Mouse (Mus musculus) MEL (cell line): ENCODE data around the gene Psma4. TPM values are rescaled to one million over a fixed set of nuclear protein-coding genes. Genes with fewer than 3 reads are reported as not detected.

ENCODE experiments used
- DNase-seq: peaks from one replicate; pipeline ENCODE4 v3.0.0; 2011; ENCODE audit warnings: low read depth, low spot score
- H3K27ac ChIP-seq: 2 replicates; pipeline ENCODE4 v1.5.1; 2012; ENCODE audit warnings: low read depth, mild to moderate bottlenecking, control low read depth, low read length, moderate library complexity; ENCODE audit not compliant: control insufficient read depth
- H3K27me3 ChIP-seq, 2 experiments: fragments of 150-350 bp in 1 of 2; sonication (generic) in 1 of 2; 2 replicates each; pipeline ENCODE4 v1.6.1; 2012; ENCODE audit warnings: low read length in 2 of 2, mild to moderate bottlenecking in 2 of 2, improper control_type of control experiment in 1 of 2, moderate library complexity in 1 of 2; ENCODE audit not compliant: insufficient read depth in 2 of 2, control insufficient read depth in 1 of 2
- H3K36me3 ChIP-seq, 2 experiments: 2 replicates each; pipeline ENCODE4 v1.6.1; 2012 to 2014; ENCODE audit warnings: low read length in 2 of 2, improper control_type of control experiment in 1 of 2, inconsistent platforms in 1 of 2, mild to moderate bottlenecking in 1 of 2; ENCODE audit not compliant: insufficient read depth in 2 of 2, control insufficient read depth in 1 of 2
- H3K4me1 ChIP-seq, 2 experiments: fragments of 150-350 bp in 1 of 2; sonication (generic) in 1 of 2; 2 replicates each; pipeline ENCODE4 v1.6.1; 2012; ENCODE audit warnings: low read length in 2 of 2, improper control_type of control experiment in 1 of 2, mild to moderate bottlenecking in 1 of 2; ENCODE audit not compliant: insufficient read depth in 2 of 2, control insufficient read depth in 1 of 2
- H3K4me3 ChIP-seq, 2 experiments: fragments of 150-350 bp in 1 of 2; sonication (generic) in 1 of 2; 2 replicates each; pipeline ENCODE4 v1.5.1; 2012; ENCODE audit warnings: low read depth in 2 of 2, low read length in 2 of 2, mild to moderate bottlenecking in 2 of 2, moderate library complexity in 2 of 2, control low read depth in 1 of 2, improper control_type of control experiment in 1 of 2; ENCODE audit not compliant: control insufficient read depth in 1 of 2, insufficient read depth in 1 of 2
- H3K79me2 ChIP-seq: 2 replicates; pipeline ENCODE4 v1.6.1; 2012; ENCODE audit warnings: mild to moderate bottlenecking, low read length, moderate library complexity; ENCODE audit not compliant: control insufficient read depth, poor library complexity, insufficient read depth
- H3K9ac ChIP-seq: 2 replicates; pipeline ENCODE4 v1.6.1; 2012; ENCODE audit warnings: low read depth, mild to moderate bottlenecking, control low read depth, low read length, moderate library complexity; ENCODE audit not compliant: control insufficient read depth, poor library complexity, severe bottlenecking
- H3K9me3 ChIP-seq: fragments of 150-350 bp; sonication (generic); replicated peaks from 2 replicates; pipeline ENCODE4 v1.6.1; 2012; ENCODE audit warnings: mild to moderate bottlenecking, low read length, improper control_type of control experiment, moderate library complexity; ENCODE audit not compliant: insufficient read depth
- BHLHE40 ChIP-seq: IDR thresholded peaks from 2 replicates; pipeline ENCODE4 v1.6.1; 2012; ENCODE audit warnings: low read depth, mild to moderate bottlenecking, inconsistent platforms, low read length, improper control_type of control experiment, borderline replicate concordance
- CHD1 ChIP-seq: IDR thresholded peaks from 2 replicates; pipeline ENCODE4 v1.6.1; 2012; ENCODE audit warnings: low read depth, mild to moderate bottlenecking, inconsistent platforms, low read length, improper control_type of control experiment
- CHD2 ChIP-seq: IDR thresholded peaks from 2 replicates; pipeline ENCODE4 v1.6.1; 2011; ENCODE audit warnings: low read length, improper control_type of control experiment
- CTCF ChIP-seq, 3 experiments: IDR thresholded peaks in 2 of 3; conservative IDR thresholded peaks in 1 of 3; 2 replicates each; pipeline ENCODE4 v1.5.1; 2011 to 2012; ENCODE audit warnings: low read length in 3 of 3, low read depth in 2 of 3, mild to moderate bottlenecking in 2 of 3, improper control_type of control experiment in 1 of 3, inconsistent platforms in 1 of 3, mixed read lengths in 1 of 3, moderate library complexity in 1 of 3; ENCODE audit not compliant: control insufficient read depth in 1 of 3, insufficient read depth in 1 of 3, poor library complexity in 1 of 3, severe bottlenecking in 1 of 3
- ELF1 ChIP-seq: IDR thresholded peaks from 2 replicates; pipeline ENCODE4 v1.6.1; 2014; ENCODE audit warnings: low read depth, mild to moderate bottlenecking, inconsistent platforms, low read length, improper control_type of control experiment, moderate library complexity
- EP300 ChIP-seq, 2 experiments: IDR thresholded peaks; 2 replicates each; pipeline ENCODE4 v1.6.1; 2011; ENCODE audit warnings: improper control_type of control experiment in 2 of 2, low read length in 2 of 2, low read depth in 1 of 2, mild to moderate bottlenecking in 1 of 2
- ETS1 ChIP-seq: IDR thresholded peaks from 2 replicates; pipeline ENCODE4 v1.6.1; 2012; ENCODE audit warnings: low read depth, mild to moderate bottlenecking, inconsistent platforms, low read length, improper control_type of control experiment, moderate library complexity
- GABPA ChIP-seq: IDR thresholded peaks from 2 replicates; pipeline ENCODE4 v1.6.1; 2012; ENCODE audit warnings: low read depth, mild to moderate bottlenecking, inconsistent platforms, low read length, improper control_type of control experiment, moderate library complexity
- GATA1 ChIP-seq: IDR thresholded peaks from 2 replicates; pipeline ENCODE4 v1.6.1; 2011; ENCODE audit warnings: low read depth, low read length, improper control_type of control experiment
- HCFC1 ChIP-seq: IDR thresholded peaks from 2 replicates; pipeline ENCODE4 v1.6.1; 2012; ENCODE audit warnings: low read depth, mild to moderate bottlenecking, inconsistent platforms, low read length, improper control_type of control experiment, moderate library complexity
- JUND ChIP-seq: IDR thresholded peaks from 2 replicates; pipeline ENCODE4 v1.6.1; 2011; ENCODE audit warnings: low read depth, mild to moderate bottlenecking, improper control_type of control experiment, low read length
- KAT2A ChIP-seq: conservative IDR thresholded peaks from 2 replicates; pipeline ENCODE4 v1.6.1; 2012; ENCODE audit warnings: low read depth, low read length, improper control_type of control experiment, inconsistent platforms
- MAX ChIP-seq: IDR thresholded peaks from 2 replicates; pipeline ENCODE4 v1.6.1; 2011; ENCODE audit warnings: low read length, improper control_type of control experiment
- MAZ ChIP-seq: IDR thresholded peaks from 2 replicates; pipeline ENCODE4 v1.6.1; 2012; ENCODE audit warnings: low read depth, mild to moderate bottlenecking, inconsistent platforms, low read length, improper control_type of control experiment
- MEF2A ChIP-seq: IDR thresholded peaks from 2 replicates; pipeline ENCODE4 v1.6.1; 2014; ENCODE audit warnings: low read depth, mild to moderate bottlenecking, inconsistent platforms, low read length, improper control_type of control experiment; ENCODE audit not compliant: poor library complexity, insufficient replicate concordance, severe bottlenecking; ENCODE audit errors: extremely low read depth
- MXI1 ChIP-seq: IDR thresholded peaks from 2 replicates; pipeline ENCODE4 v1.6.1; 2011; ENCODE audit warnings: mild to moderate bottlenecking, low read depth, low read length, improper control_type of control experiment
- MYB ChIP-seq: IDR thresholded peaks from 2 replicates; pipeline ENCODE4 v1.6.1; 2011; ENCODE audit warnings: mild to moderate bottlenecking, low read depth, low read length, improper control_type of control experiment
- MYC ChIP-seq: IDR thresholded peaks from 2 replicates; pipeline ENCODE4 v1.6.1; 2011; ENCODE audit warnings: low read depth, mild to moderate bottlenecking, low read length, improper control_type of control experiment, moderate library complexity
- NELFE ChIP-seq: IDR thresholded peaks from 2 replicates; pipeline ENCODE4 v1.6.1; 2011; ENCODE audit warnings: low read depth, low read length, improper control_type of control experiment
- POLR2A ChIP-seq, 2 experiments: IDR thresholded peaks; 2 replicates each; pipeline ENCODE4 v1.6.1; 2011 to 2012; ENCODE audit warnings: low read length in 2 of 2, mild to moderate bottlenecking in 2 of 2, control low read depth in 1 of 2, improper control_type of control experiment in 1 of 2, low read depth in 1 of 2, moderate library complexity in 1 of 2; ENCODE audit not compliant: control insufficient read depth in 1 of 2, insufficient read depth in 1 of 2, poor library complexity in 1 of 2
- POLR2AphosphoS2 ChIP-seq: IDR thresholded peaks from 2 replicates; pipeline ENCODE4 v1.6.1; 2011; ENCODE audit warnings: low read length, improper control_type of control experiment
- POLR2AphosphoS5 ChIP-seq: IDR thresholded peaks from 2 replicates; pipeline ENCODE4 v1.6.1; 2012; ENCODE audit warnings: low read depth, borderline replicate concordance, mild to moderate bottlenecking, inconsistent platforms, low read length, moderate library complexity, mixed read lengths
- RAD21 ChIP-seq: IDR thresholded peaks from 2 replicates; pipeline ENCODE4 v1.6.1; 2011; ENCODE audit warnings: mild to moderate bottlenecking, low read depth, low read length, improper control_type of control experiment
- SIN3A ChIP-seq: IDR thresholded peaks from 2 replicates; pipeline ENCODE4 v1.6.1; 2012; ENCODE audit warnings: low read length, improper control_type of control experiment, inconsistent platforms
- SMC3 ChIP-seq: IDR thresholded peaks from 2 replicates; pipeline ENCODE4 v1.6.1; 2011; ENCODE audit warnings: low read depth, low read length, improper control_type of control experiment
- TAL1 ChIP-seq: IDR thresholded peaks from 2 replicates; pipeline ENCODE4 v1.6.1; 2012; ENCODE audit warnings: mild to moderate bottlenecking, inconsistent platforms, low read length, moderate library complexity, mixed read lengths
- TBP ChIP-seq: IDR thresholded peaks from 2 replicates; pipeline ENCODE4 v1.8.0; 2011; ENCODE audit warnings: low read depth, low read length, improper control_type of control experiment
- TCF12 ChIP-seq: IDR thresholded peaks from 2 replicates; pipeline ENCODE4 v1.6.1; 2014; ENCODE audit warnings: low read depth, mild to moderate bottlenecking, inconsistent platforms, low read length, improper control_type of control experiment, moderate library complexity
- ZC3H11A ChIP-seq: IDR thresholded peaks from 2 replicates; pipeline ENCODE4 v1.6.1; 2012; ENCODE audit warnings: low read depth, mild to moderate bottlenecking, inconsistent platforms, low read length, improper control_type of control experiment
- ZKSCAN1 ChIP-seq: IDR thresholded peaks from 2 replicates; pipeline ENCODE4 v1.6.1; 2012; ENCODE audit warnings: low read depth, mild to moderate bottlenecking, inconsistent platforms, low read length, improper control_type of control experiment, moderate library complexity
- ZMIZ1 ChIP-seq: IDR thresholded peaks from 2 replicates; pipeline ENCODE4 v1.6.1; 2012; ENCODE audit warnings: low read depth, mild to moderate bottlenecking, inconsistent platforms, low read length, improper control_type of control experiment, moderate library complexity
- polyA plus RNA-seq, 2 experiments: library from polyadenylated mRNA; stranded (reverse) in 1 of 2; unstranded in 1 of 2; fragments of >175 nt in 1 of 2; fragments of >200 nt in 1 of 2; gene quantifications; 2 replicates each; pipeline versions ENCODE4 v1.2.1 to v1.2.4; 2012; ENCODE audit warnings: low replicate concordance in 2 of 2, low read depth in 1 of 2; ENCODE audit not compliant: insufficient read length in 2 of 2, insufficient read depth in 1 of 2, missing spikeins in 1 of 2
- total RNA-seq: library from RNA; depleted of rRNA; stranded (reverse); fragments of 300-350 nt; gene quantifications from 2 replicates; pipeline ENCODE4 v1.2.3, GENCODE M21; 2012

Gene Psma4
- total and polyA plus RNA-seq, 3 experiments: 310 to 764 (median 319) TPM

- H3K9me3 ChIP-seq: no peaks in the 10 kb centered on the region
- peaks cover 0 to 6% of the 10 kb centered on the region in 2 experiments for H3K27me3 ChIP-seq
- H3K79me2 ChIP-seq: no peaks in the 10 kb centered on the region
- no peaks in the 10 kb centered on the region for H3K4me1 ChIP-seq
- H3K9ac ChIP-seq: no peak overlapping the region
- DNase-seq: no peak
- H3K27ac ChIP-seq: no peak overlapping the region
- TF ChIP-seq JUND (no peak), MEF2A (no peak), POLR2A (IDR thresholded peaks at IDR 0.05; ENCODE audit: control insufficient read depth in 1 of 2, insufficient read depth in 1 of 2, low read depth in 1 of 2, low read length in 2 of 2, poor library complexity in 1 of 2) (no peak), ELF1 (no peak), RAD21 (no peak), GABPA (no peak), EP300 (IDR thresholded peaks at IDR 0.05; ENCODE audit: low read depth in 1 of 2, low read length in 2 of 2) (no peak), POLR2AphosphoS5 (no peak), BHLHE40 (no peak), ZKSCAN1 (no peak), CHD2 (no peak), GATA1 (no peak), SIN3A (no peak), SMC3 (no peak), KAT2A (no peak), ZC3H11A (no peak)
- H3K4me3 ChIP-seq: no peak overlapping the region
- no peaks in the 10 kb centered on the region for H3K36me3 ChIP-seq
Observed at GRCm38 (mm10) chr9:54930741-54931140, 19.8 kb upstream of the Psma4 start.

- H3K4me1 ChIP-seq: no peaks in the 10 kb centered on the region
- DNase-seq: peak; percentile 59
Observed at GRCm38 (mm10) chr9:54931765-54932164, 18.8 kb upstream of the Psma4 start.

More at GRCm38 (mm10) chr9:54931765-54932164, 18.8 kb upstream of the Psma4 start:
- Histone ChIP-seq H3K27ac (no peak overlapping the region), H3K79me2 (no peaks in the 10 kb centered on the region), H3K9ac (no peak overlapping the region), H3K4me3 (no peak overlapping the region), H3K27me3 (peaks cover 0 to 6% of the 10 kb centered on the region in 2 experiments), H3K9me3 (no peaks in the 10 kb centered on the region), H3K36me3 (no peaks in the 10 kb centered on the region)
- no peak for TF ChIP-seq HCFC1
- TF ChIP-seq POLR2A (IDR thresholded peaks at IDR 0.05; ENCODE audit: control insufficient read depth in 1 of 2, insufficient read depth in 1 of 2, low read depth in 1 of 2, low read length in 2 of 2, poor library complexity in 1 of 2): no peak
- TF ChIP-seq ELF1: no peak
- peak; percentile 62 for TF ChIP-seq RAD21
- no peak for TF ChIP-seq MYC
- TF ChIP-seq MAZ: no peak
- TF ChIP-seq TAL1: no peak
- no peak for TF ChIP-seq MXI1
- TF ChIP-seq SMC3: peak; percentile 71
- TF ChIP-seq CHD1: no peak
- TF ChIP-seq NELFE: no peak
- no peak for TF ChIP-seq MEF2A
- TF ChIP-seq ZC3H11A: peak; percentile 59
- no peak for TF ChIP-seq BHLHE40
- no peak for TF ChIP-seq TBP
- no peak for TF ChIP-seq POLR2AphosphoS2
- TF ChIP-seq EP300 (IDR thresholded peaks at IDR 0.05; ENCODE audit: low read depth in 1 of 2, low read length in 2 of 2): no peak
- no peak for TF ChIP-seq GABPA
- TF ChIP-seq TCF12: no peak
- no peak for TF ChIP-seq CHD2
- no peak for TF ChIP-seq MAX
- no peak for TF ChIP-seq POLR2AphosphoS5
- TF ChIP-seq SIN3A: no peak
- no peak for TF ChIP-seq ZMIZ1
- no peak for TF ChIP-seq ZKSCAN1
- no peak for TF ChIP-seq ETS1
- TF ChIP-seq MYB: no peak
- TF ChIP-seq CTCF (IDR thresholded peaks at IDR 0.05 in 2 of 3, conservative IDR thresholded peaks at IDR 0.05 in 1 of 3; ENCODE audit: control insufficient read depth in 1 of 3, insufficient read depth in 1 of 3, low read depth in 2 of 3, low read length in 3 of 3, poor library complexity in 1 of 3, severe bottlenecking in 1 of 3): peak; percentile 66 to 76 (median 76)
- TF ChIP-seq, all 39 proteins: peak for 4
